Mouse (Mus musculus) lung, embryonic 16.5 days (tissue): ENCODE data around the gene Mettl23. TPM values are rescaled to one million over a fixed set of nuclear protein-coding genes. Genes with fewer than 3 reads are reported as not detected.

Experiments used
- polyA plus RNA-seq: library from polyadenylated mRNA; unstranded; fragments of >200 nt; fragmentation: Nextera tagmentation; extraction: Ambion mirVana; gene quantifications from 2 replicates; pipeline ENCODE4 v1.2.1, GENCODE M21; 2015

Gene Mettl23
- polyA plus RNA-seq, 1 experiment from 2014 or later = 53.5 TPM

Other genes with a start within 250 kb of the Mettl23 start
- gene Rhbdf2, start 216.3 kb upstream of the Mettl23 start, polyA plus RNA-seq = 17.9 and 19.6 TPM in 2 replicates
- gene Prcd, start 189.7 kb upstream of the Mettl23 start, polyA plus RNA-seq = 5.0 and 11.0 TPM in 2 replicates
- 13.3 TPM in 2 replicates for gene Cygb, start 189.0 kb upstream of the Mettl23 start, polyA plus RNA-seq
- gene St6galnac1, start 67.8 kb upstream of the Mettl23 start, polyA plus RNA-seq = not detected in 2 replicates
- 14.2 and 15.3 TPM in 2 replicates for gene Mxra7, start 15.2 kb upstream of the Mettl23 start, polyA plus RNA-seq
- 59.5 and 60.8 TPM in 2 replicates for gene Jmjd6, start 171 bp downstream of the Mettl23 start, polyA plus RNA-seq
- 36.0 and 36.6 TPM in 2 replicates for gene Mfsd11, start 9.2 kb downstream of the Mettl23 start, polyA plus RNA-seq
- 661 and 761 TPM in 2 replicates for gene Srsf2, start 9.8 kb downstream of the Mettl23 start, polyA plus RNA-seq
- 0.18 and 0.19 TPM in 2 replicates for gene Mgat5b, start 75.6 kb downstream of the Mettl23 start, polyA plus RNA-seq